8 mouse cellular contexts compared by ENCODE assay signal in the genomic region with DNA sequence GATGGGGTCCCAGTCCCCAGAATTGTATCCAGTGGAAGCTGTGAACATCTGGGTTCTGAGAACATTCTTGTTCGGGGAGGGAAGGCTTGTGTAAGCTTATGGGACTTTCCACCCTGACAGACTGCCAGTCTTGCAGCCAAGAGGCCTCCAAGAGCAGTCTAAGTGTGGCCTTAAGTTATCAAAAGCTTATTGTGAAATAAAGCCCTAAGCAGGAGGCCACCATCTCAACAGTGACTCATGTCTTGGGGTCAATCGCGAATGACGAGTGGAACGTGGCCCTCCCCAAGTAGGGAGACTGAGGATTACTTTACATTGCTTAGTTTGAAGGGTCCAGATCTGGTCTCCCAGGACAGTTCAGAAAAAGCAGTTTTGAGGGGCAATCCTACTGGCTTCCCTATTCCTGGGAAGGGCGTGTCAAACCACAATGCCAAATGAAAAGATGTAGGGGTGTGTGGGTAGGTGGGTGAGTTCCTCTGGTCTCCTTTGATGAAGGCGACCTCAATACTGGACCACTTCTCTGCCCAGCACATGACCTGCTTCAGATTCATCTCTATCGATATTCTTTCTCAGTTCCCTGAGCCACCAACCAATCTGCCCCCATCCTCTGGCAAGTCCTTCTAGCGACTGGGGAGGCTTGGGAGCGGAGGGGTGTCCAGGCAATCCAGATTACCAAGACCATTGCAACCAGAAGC. TPM values are rescaled to one million over a fixed set of nuclear protein-coding genes. Genes with fewer than 3 reads are reported as not detected.
DNase-seq lines count a peak whose midpoint lies in the region; ATAC-seq lines count a peak whose summit lies in the region.

TSS of gene Dclk1 (plus strand) at position 635 of the 692 bp plus-strand sequence.

- intact Hi-C loops in left cerebral cortex, postnatal 10 days (cut with DNase I): loop anchor here (10.0 kb wide), 2 partner anchors 73 to 87 kb away; no protein-coding TSS in a partner anchor

- peak within 1 kb of the TSS; percentile 87 for H3K4me2 ChIP-seq in midbrain, embryonic 11.5 days

- peaks cover 38% of the 10 kb centered on the region for H3K27me3 ChIP-seq in embryonic facial prominence, embryonic 10.5 days (replicated peaks; ENCODE audit: low read depth, poor library complexity, severe bottlenecking)
- H3K27me3 ChIP-seq in heart, embryonic 10.5 days (ENCODE audit: insufficient read depth, poor library complexity, severe bottlenecking): peaks cover 36% of the 10 kb centered on the region
- H3K27me3 ChIP-seq in midbrain, embryonic 11.5 days (ENCODE audit: control insufficient read depth, insufficient read depth, low read length): no peaks in the 10 kb centered on the region

- no peaks in the 10 kb centered on the region for H3K9me3 ChIP-seq in embryonic facial prominence, embryonic 10.5 days
- H3K9me3 ChIP-seq in heart, embryonic 10.5 days: no peaks in the 10 kb centered on the region
- H3K9me3 ChIP-seq in midbrain, embryonic 11.5 days (ENCODE audit: control insufficient read depth, low read length): no peaks in the 10 kb centered on the region

- DNase-seq in adrenal gland, postnatal 10 days: peak; percentile 21
- no peak for DNase-seq in adrenal gland, adult 18-20 months (ENCODE audit: low spot score in 2 of 2)
- DNase-seq in embryonic facial prominence, embryonic 10.5 days (ENCODE audit: low spot score): no peak
- no peak for DNase-seq in heart, embryonic 10.5 days (ENCODE audit: low spot score)
- no peak for DNase-seq in left cerebral cortex, postnatal 10 days (ENCODE audit: extremely low spot score in 1 of 2, low spot score in 2 of 2)
- DNase-seq in midbrain, embryonic 11.5 days (ENCODE audit: low spot score, missing footprints): no peak
- no peak for DNase-seq in ovary, adult 18-20 months (ENCODE audit: low spot score)

- H3K4me3 ChIP-seq in embryonic facial prominence, embryonic 10.5 days: peak within 1 kb of the TSS; percentile 80
- peak within 1 kb of the TSS; percentile 74 for H3K4me3 ChIP-seq in heart, embryonic 10.5 days
- H3K4me3 ChIP-seq in midbrain, embryonic 11.5 days (ENCODE audit: low read depth, low read length): peak within 1 kb of the TSS; percentile 66

- H3K36me3 ChIP-seq in embryonic facial prominence, embryonic 10.5 days (replicated peaks): no peaks in the 10 kb centered on the region; the same call in 1 of the 2 replicates
- no peaks in the 10 kb centered on the region for H3K36me3 ChIP-seq in heart, embryonic 10.5 days
- no peaks in the 10 kb centered on the region for H3K36me3 ChIP-seq in midbrain, embryonic 11.5 days (ENCODE audit: control insufficient read depth, insufficient read depth, low read length)

- WGBS in embryonic facial prominence, embryonic 10.5 days: 37% methylated on average over 10 of the region's 10 CpGs
- WGBS in heart, embryonic 10.5 days: 34% methylated on average over 10 of the region's 10 CpGs
- 36% methylated on average over 10 of the region's 10 CpGs for WGBS in midbrain, embryonic 11.5 days

- no peak for ATAC-seq in midbrain, embryonic 11.5 days (ENCODE audit: low FRiP score)
- no peak for ATAC-seq in inflammation-experienced regulatory T-cells, adult 6 months

- peak within 1 kb of the TSS; percentile 84 for H3K9ac ChIP-seq in midbrain, embryonic 11.5 days (ENCODE audit: low read length)

- peak within 1 kb of the TSS; percentile 91 for H3K27ac ChIP-seq in embryonic facial prominence, embryonic 10.5 days (replicated peaks)
- H3K27ac ChIP-seq in heart, embryonic 10.5 days: peak within 1 kb of the TSS; percentile 75
- H3K27ac ChIP-seq in midbrain, embryonic 11.5 days (ENCODE audit: low read depth, low read length): peak within 1 kb of the TSS; percentile 87

- peaks cover 29% of the 10 kb centered on the region for H3K4me1 ChIP-seq in embryonic facial prominence, embryonic 10.5 days
- peaks cover 15% of the 10 kb centered on the region for H3K4me1 ChIP-seq in heart, embryonic 10.5 days
- H3K4me1 ChIP-seq in midbrain, embryonic 11.5 days (ENCODE audit: control insufficient read depth, insufficient read depth, low read length): peaks cover 11% of the 10 kb centered on the region; the same call in 1 of the 2 replicates

RNA-seq across cellular contexts. Expression of gene Dclk1, which starts in this region (rescaled TPM):
- total RNA-seq in adrenal gland, postnatal 10 days (2021): 10 to 100 TPM; 13.5 to 18.0 TPM
- 1 to 10 TPM; 2.6 to 5.2 TPM for total RNA-seq in adrenal gland, adult 18-20 months (2021)
- polyA plus RNA-seq in embryonic facial prominence, embryonic 10.5 days (2016; fragmentation: Nextera tagmentation; extraction: Ambion mirVana): 36.6 and 44.8 TPM in 2 replicates
- polyA plus RNA-seq in heart, embryonic 10.5 days (2016; fragmentation: Nextera tagmentation; extraction: Ambion mirVana): 4.8 and 7.9 TPM in 2 replicates
- total RNA-seq in left cerebral cortex, postnatal 10 days (2021): 100 to 1,000 TPM; 970 to 973 TPM
- 63.2 and 66.7 TPM in 2 replicates for polyA plus RNA-seq in midbrain, embryonic 11.5 days (2014; fragmentation: Nextera tagmentation; extraction: Ambion mirVana)
- polyA plus RNA-seq in inflammation-experienced regulatory T-cells, adult 6 months (2017; shearing (Covaris generic)): under 1 TPM; 0.15 to 0.70 (median 0.16) TPM

Comparison
In these comparisons a context has a peak if more than half of its experiments do, and no peak if none do; other contexts are left out.
1. RNA of gene Dclk1 (total RNA-seq): 970 to 973 TPM in left cerebral cortex, postnatal 10 days; 13.5 to 18.0 TPM in adrenal gland, postnatal 10 days and 2.6 to 5.2 TPM in adrenal gland, adult 18-20 months; every median in the first group is over 10 times any median in the second.
2. Peak in every context shown above with its lines, with median percentiles within 50 percentile points of each other: H3K27ac ChIP-seq and H3K4me3 ChIP-seq.